Mouse (Mus musculus) embryo, embryonic 11.5 days (tissue): ENCODE measurements around the gene Grip1.

Experiments
- DNase-seq: peaks from one replicate; pipeline ENCODE4 v3.0.0-alpha.2; 2012; ENCODE audit warnings: low read depth, low spot score

The Grip1 gene

DNA sequence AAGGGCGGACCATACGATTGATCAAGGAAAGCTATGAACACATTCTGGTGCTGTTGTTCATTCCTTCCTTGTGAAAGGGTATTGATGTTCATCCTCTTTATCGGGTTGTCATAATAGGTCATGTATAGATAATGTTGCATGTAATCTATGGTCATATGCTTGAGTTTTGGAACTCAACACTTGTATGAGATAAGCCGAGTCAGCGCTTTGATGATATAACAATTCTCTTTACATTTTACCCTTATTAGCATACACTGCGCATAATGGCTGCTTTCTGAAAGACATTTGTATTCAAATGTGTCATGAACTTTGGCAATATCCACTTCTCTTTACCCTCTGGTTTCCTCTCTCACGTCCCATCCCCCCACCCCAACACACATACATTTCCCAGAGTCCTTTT, 111.2 kb downstream of the Grip1 start:
- DNase-seq: no peak

DNA sequence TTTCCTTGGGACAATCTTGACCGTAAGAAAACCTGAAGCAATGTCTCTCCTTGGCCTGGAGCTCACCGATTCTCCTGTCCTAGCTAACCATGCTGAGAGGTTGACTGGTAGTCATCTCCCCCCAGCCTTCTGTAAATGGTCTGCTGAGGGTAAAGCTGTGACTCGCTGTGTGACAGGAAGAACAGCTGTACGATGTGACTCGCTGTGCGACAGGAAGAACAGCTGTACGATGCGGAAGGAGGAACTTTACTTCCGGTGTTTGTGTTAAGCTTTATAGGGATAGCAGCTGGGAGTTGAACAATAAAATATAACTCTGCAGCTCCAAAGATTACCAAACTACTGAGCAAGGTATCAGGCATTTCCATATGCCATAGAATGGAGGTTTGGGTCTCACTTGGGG, 119.5 kb downstream of the Grip1 start:
- no peak for DNase-seq

- no peak for DNase-seq
These were observed 122.2 kb downstream of the Grip1 start for GRCm38 (mm10) chr10:119575780-119576179.

DNA sequence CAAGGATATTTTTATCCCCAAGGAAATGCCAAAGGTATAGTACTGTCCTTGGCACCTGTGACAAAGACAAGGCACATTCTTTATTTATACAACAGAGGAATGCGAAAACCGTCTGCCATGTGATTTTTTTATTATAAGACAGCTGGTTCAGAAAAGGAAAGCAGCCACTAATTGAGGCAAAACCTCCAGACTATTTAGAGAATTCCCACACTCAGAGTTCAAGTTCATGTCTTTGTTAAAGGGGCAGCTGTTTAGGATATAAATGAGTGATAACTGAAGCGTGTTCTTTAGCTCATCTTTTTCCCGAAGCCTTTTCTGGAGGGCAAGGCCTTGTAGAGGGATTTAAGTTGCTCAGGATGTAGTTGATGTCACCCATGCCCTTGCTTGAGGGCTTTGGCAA, 126.4 kb downstream of the Grip1 start:
- no peak for DNase-seq

DNA sequence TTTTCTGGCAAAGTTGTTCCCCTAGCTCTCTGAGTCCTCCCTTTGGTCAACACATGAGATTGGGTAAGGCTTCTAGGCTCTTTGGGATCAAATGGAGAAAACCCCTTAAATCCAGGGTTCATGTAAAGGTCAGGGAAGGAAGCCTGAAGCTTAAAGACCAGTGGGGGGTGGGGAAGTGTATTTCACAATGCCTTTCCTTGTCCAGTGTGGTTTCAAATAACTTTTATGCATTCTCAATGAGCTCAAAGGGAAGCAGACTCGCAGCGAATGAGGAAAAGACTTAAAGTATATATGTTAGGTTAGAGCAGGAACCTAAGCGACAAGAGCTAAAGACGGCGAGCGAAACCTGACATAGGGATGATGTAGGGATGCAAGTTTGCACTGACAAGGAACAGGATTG, 131.0 kb downstream of the Grip1 start:
- DNase-seq: peak; percentile 13

DNA sequence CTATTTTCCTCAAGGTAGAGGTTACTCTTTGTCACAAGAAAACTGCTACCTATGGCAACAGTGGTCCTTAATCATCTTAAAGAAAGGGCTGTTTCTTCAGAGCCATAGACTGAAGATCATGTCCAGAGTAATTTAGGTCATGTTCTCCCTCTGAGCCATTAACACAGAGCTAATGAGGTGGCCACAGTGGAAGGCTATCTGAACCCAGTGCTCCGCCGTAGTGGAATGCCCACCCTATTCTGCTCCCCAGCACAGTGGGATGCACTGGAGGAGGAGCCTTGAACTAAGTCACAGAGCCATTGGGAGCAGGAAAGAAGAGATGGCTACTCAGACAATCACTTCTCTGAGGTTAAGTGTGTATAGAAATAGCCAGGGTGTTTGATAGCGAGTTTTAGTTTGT, 133.3 kb downstream of the Grip1 start:
- no peak for DNase-seq

- DNase-seq: no peak
These were observed 143.2 kb downstream of the Grip1 start for GRCm38 (mm10) chr10:119596822-119597221.

- no peak for DNase-seq
These were observed 153.9 kb downstream of the Grip1 start for GRCm38 (mm10) chr10:119607501-119607900.

- no peak for DNase-seq
These were observed 155.4 kb downstream of the Grip1 start for GRCm38 (mm10) chr10:119608998-119609397.

- no peak for DNase-seq
These were observed 156.8 kb downstream of the Grip1 start for GRCm38 (mm10) chr10:119610279-119610895.

GRCm38 (mm10) chr10:119612034-119612433, 158.4 kb downstream of the Grip1 start:
- DNase-seq: no peak

- no peak for DNase-seq
These were observed 161.1 kb downstream of the Grip1 start for GRCm38 (mm10) chr10:119614726-119615125.

DNA sequence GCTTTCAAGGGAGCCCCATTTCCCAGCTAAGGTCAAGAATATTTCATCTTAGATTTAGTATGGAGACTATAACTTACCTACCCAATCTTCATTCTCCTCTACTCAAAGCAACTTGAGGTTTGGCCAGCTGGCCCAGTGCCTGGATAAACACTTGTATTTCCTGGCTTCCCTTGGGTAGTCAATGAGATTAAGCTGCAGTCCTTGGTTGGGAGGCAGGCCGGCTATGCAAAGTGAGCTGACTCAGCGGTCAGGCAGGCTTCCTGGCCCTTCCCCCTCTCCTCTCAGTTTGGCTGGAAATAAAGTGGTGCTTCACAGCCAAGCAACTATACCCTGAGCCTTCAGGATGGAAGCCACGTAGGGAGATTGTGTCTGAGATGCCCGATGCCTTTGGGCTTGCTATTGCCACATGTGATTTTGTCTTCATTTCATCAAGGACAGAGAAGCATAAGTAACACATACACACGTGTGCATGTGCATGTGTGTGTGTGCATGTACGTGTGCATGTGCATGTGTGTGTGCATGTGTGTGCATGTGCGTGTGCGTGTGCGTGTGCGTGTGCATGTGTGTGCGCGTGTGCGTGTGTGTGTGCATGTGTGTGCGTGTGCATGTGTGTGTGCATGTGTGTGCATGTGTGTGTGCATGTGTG, 161.7 kb downstream of the Grip1 start:
- DNase-seq: peak; percentile 39

GRCm38 (mm10) chr10:119616078-119616477, 162.4 kb downstream of the Grip1 start:
- no peak for DNase-seq

GRCm38 (mm10) chr10:119628656-119629055, 175.0 kb downstream of the Grip1 start:
- DNase-seq: no peak

GRCm38 (mm10) chr10:119630401-119630800, 176.8 kb downstream of the Grip1 start:
- DNase-seq: no peak

- no peak for DNase-seq
These were observed 178.3 kb downstream of the Grip1 start for GRCm38 (mm10) chr10:119631966-119632365.

DNA sequence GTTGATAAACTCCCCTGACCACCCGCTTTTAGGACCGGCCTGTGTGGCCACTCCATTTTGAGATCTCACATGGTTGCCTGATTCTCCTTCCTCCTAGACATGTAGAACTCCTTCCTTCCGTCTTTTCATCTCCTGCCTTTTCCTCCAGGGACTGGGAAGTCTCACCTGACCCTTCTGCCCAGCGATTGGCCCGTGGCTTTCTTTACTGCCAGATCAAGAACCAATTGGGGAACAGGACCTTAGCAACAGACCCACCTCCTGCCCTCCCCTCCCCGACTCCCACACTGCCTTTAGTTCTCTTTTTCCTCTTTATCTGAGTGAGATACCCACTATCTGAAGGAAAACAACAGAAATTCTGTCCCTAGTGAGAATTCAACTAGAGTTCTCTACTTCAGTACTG, 180.9 kb downstream of the Grip1 start:
- no peak for DNase-seq

DNA sequence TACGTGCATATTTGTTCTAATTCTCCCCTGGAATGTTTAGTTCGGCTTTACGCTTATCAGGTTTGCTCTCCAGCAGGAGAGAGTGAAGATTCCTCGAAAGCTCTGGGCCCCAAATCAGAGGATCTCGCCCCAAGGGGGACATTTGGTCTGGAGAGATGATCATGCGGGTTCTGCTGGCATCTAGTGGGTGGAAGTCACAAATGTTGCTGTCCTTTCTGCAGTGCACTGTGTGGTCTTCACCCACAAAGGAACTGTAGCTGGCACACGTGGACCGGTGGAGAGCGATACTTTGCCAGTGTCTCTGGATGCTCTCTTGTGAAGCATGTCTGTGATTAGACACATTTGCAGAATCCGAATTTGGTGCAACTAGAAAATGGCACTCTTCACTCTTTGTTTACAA, 186.9 kb downstream of the Grip1 start:
- no peak for DNase-seq

DNA sequence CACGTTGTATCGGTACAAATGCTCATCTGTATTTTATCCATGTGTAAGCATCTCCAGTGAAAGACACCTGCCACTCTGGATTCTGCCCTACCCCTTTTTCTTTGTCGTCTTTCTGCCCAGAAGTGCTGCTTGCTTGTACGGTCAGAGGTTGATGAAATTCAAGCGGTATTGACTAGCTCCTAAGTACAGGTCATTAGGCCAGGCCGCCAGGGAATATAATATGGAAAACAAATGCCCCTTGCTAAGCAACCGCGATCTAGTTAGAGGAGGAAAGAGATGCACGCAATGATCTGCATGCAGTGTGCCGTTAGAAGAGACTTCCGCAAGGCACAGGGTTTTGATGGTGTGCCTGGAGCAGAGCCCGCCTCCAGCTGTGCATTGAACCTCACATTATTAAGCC, 187.4 kb downstream of the Grip1 start:
- DNase-seq: no peak

DNA sequence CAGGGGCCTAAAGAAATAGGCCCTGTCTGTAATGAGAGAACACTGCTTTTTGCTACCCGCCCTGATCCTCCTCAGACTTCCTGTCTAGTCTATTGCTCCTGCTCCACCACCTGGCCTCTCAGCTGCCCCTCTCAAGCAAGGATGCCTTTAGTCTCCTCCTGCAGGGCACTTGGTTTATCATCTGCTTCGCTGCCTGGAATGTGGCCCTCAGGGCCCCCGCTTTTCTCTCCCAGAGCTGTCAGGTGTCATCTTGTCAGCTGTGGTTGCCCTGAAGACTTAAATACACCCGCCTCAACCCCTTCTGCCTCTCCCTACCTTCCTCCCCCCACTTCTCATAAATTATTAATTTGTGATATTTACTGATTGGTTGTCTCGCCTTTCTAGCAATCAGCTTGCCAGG, 190.7 kb downstream of the Grip1 start:
- no peak for DNase-seq

- DNase-seq: peak; percentile 54
These were observed 193.1 kb downstream of the Grip1 start for GRCm38 (mm10) chr10:119646500-119647439.
